Mouse (Mus musculus) neural tube, embryonic 11.5 days (tissue): Measurements from ENCODE around the gene Cd300lf. TPM values are rescaled to one million over a fixed set of nuclear protein-coding genes. Genes with fewer than 3 reads are reported as not detected.

ENCODE experiments used
- polyA plus RNA-seq: library from polyadenylated mRNA; unstranded; fragments of >200 nt; fragmentation: Nextera tagmentation; extraction: Ambion mirVana; gene quantifications from 2 replicates; pipeline ENCODE4 v1.2.1, GENCODE M21; 2014

The Cd300lf gene
- polyA plus RNA-seq, 1 experiment from 2014 or later, result not detected

Other genes starting within 250 kb of the Cd300lf start
- gene Cd300a, start 244.0 kb downstream of the Cd300lf start, polyA plus RNA-seq, result 0.62 and 1.0 TPM in 2 replicates
- gene Cd300lb, start 199.6 kb downstream of the Cd300lf start, polyA plus RNA-seq, result 0.20 TPM in 1 of 2 replicates, not detected in the other
- gene Cd300c, start 164.8 kb downstream of the Cd300lf start, polyA plus RNA-seq, result 0.41 TPM in 1 of 2 replicates, not detected in the other
- 0.28 TPM in 1 of 2 replicates, not detected in the other for gene Cd300ld, start 144.1 kb downstream of the Cd300lf start, polyA plus RNA-seq
- gene Cd300c2, start 132.1 kb downstream of the Cd300lf start, polyA plus RNA-seq, result 0.55 and 1.1 TPM in 2 replicates
- gene Cd300ld2, start 117.8 kb downstream of the Cd300lf start, polyA plus RNA-seq, result not detected in 2 replicates
- gene Cd300ld4, start 107.0 kb downstream of the Cd300lf start, polyA plus RNA-seq, result not detected in 2 replicates
- gene Cd300ld5, start 96.2 kb downstream of the Cd300lf start, polyA plus RNA-seq, result not detected in 2 replicates
- gene Cd300ld3, start 85.6 kb downstream of the Cd300lf start, polyA plus RNA-seq, result not detected in 2 replicates
- gene Cd300e, start 71.8 kb downstream of the Cd300lf start, polyA plus RNA-seq, result not detected in 2 replicates
- gene Rab37, start 42.6 kb downstream of the Cd300lf start, polyA plus RNA-seq, result 1.3 and 1.9 TPM in 2 replicates
- gene Slc9a3r1, start 29.3 kb upstream of the Cd300lf start, polyA plus RNA-seq, result 43.4 and 44.1 TPM in 2 replicates
- 8.8 and 11.0 TPM in 2 replicates for gene Tmem104, start 53.5 kb upstream of the Cd300lf start, polyA plus RNA-seq
- 20.3 and 20.8 TPM in 2 replicates for gene Nat9, start 53.9 kb upstream of the Cd300lf start, polyA plus RNA-seq
- gene Grin2c, start 133.3 kb upstream of the Cd300lf start, polyA plus RNA-seq, result 0.57 and 0.85 TPM in 2 replicates
- gene Fdxr, start 143.1 kb upstream of the Cd300lf start, polyA plus RNA-seq, result 14.0 and 15.1 TPM in 2 replicates
- gene Fads6, start 163.7 kb upstream of the Cd300lf start, polyA plus RNA-seq, result 0.18 and 0.24 TPM in 2 replicates
- not detected in 2 replicates for gene Otop2, start 173.2 kb upstream of the Cd300lf start, polyA plus RNA-seq
- 0.12 TPM in 1 of 2 replicates, not detected in the other for gene Ush1g, start 188.0 kb upstream of the Cd300lf start, polyA plus RNA-seq
- 0.35 and 0.37 TPM in 2 replicates for gene Otop3, start 200.7 kb upstream of the Cd300lf start, polyA plus RNA-seq
- gene Hid1, start 233.8 kb upstream of the Cd300lf start, polyA plus RNA-seq, result 13.1 and 16.1 TPM in 2 replicates
- 18.1 and 18.5 TPM in 2 replicates for gene Cdr2l, start 247.9 kb upstream of the Cd300lf start, polyA plus RNA-seq